Mouse (Mus musculus) fibroblast of lung, adult 2 months (primary cell): Measurements from ENCODE around the gene Cep57l1.

ENCODE experiments used
- DNase-seq: peaks from one replicate; pipeline ENCODE4 v3.0.0-alpha.2; 2011; ENCODE audit warnings: low read depth

Gene Cep57l1

DNA sequence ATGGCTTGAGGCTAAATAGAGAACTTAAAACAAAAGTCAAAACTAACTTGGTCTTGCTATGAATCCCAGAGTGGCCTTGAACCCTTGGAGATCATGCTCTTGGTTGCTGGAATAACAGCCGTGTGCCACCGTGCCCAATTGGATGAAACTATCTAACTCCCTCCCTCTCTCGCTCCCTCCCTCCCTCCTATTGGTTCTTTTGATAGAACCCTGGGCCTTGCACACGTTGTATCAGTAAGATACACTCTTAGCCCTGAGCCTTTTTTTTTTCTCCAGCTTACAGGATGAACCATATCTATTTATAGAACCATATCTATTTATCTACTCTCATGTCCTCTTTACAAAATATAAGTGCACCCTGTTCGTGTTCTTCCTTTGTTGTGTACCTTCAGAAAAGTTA, 6.8 kb upstream of the Cep57l1 start:
- no peak for DNase-seq

DNA sequence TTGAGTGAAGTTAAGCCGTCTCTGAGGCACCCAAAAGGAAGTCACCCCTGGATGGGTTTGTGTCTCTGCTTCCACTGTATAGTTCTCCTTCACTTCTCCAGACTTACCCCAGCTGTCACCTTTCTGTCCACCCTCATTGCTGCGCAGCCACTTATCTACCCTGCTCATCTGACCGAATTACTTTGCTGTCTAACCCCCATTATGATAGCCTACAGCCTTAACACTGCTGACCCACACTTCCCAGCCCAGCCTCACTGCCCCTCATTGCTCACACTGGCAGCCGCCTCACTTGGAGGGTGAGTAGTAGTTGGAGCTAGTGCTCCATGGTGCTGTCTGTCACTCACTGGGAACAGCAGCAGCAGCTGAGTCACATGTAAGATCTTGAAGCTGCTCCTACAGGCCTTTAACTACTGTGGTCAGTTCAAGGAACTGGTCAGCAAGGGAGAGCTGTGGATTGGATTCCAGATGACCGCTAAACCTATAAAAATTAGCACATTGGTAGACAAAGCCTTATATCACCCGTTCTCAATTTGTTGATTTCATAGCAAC, 4.7 kb upstream of the Cep57l1 start:
- DNase-seq: no peak

DNA sequence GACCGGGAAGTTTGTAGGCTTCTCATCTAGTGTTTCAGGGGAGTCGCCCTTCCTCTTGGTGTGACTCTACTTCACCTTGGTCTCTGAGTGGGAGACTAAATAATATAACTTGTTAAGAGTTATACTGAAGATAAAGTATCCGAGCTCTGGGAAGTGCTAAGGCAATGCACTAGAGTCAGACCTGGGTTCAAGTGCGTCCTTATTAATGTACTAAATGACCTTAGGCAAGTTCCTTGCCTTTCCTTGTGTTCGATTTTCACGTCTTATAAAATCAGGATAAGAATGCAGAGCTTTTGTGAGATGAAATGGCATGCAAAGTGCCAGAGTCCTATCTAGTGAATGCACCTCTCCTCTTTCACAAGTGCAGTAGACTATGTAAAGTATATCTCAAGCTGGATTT, 2.9 kb upstream of the Cep57l1 start:
- no peak for DNase-seq

DNA sequence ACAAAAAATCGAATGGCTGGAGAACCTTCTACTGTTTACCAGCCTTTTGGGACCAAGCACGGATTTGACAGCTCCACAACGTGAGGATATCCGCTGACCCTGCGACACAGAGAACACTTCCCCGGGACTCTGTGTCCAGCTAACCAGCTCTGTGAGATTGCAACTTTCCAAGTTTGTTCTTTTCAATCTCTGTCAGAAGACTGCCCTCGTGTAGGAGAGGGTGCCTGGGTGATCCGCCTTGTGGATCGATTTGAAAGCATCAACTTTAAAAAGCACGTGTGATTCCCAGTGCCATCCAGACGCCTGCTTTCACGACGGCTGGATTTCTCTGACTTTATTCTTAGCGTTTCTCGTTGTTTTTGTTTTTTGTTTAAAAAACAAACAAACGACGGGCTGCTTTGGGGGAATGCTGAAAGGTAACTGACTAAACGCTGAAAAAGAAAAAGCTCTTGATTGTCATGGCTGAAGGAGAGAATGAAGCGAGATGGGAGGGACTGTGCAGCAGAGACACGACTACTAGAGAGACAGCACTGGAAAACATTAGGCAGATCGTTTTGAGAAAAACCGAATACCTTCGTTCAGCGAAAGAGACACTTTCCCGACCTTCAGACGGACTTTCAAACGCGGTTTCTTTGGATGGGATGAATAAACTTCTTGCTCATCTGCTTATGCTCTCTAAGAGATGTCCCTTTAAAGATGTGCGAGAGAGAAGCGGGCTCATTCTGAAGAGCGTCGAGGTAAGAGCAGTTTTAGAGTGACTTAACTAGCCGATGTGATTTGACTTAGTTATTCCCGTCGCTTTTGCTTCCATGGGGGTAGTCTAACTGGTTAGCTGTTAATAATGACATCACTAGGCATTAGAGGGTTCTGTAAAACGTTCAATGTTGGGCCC, 1.1 kb upstream of the Cep57l1 start:
- peak; percentile 71 for DNase-seq

DNA sequence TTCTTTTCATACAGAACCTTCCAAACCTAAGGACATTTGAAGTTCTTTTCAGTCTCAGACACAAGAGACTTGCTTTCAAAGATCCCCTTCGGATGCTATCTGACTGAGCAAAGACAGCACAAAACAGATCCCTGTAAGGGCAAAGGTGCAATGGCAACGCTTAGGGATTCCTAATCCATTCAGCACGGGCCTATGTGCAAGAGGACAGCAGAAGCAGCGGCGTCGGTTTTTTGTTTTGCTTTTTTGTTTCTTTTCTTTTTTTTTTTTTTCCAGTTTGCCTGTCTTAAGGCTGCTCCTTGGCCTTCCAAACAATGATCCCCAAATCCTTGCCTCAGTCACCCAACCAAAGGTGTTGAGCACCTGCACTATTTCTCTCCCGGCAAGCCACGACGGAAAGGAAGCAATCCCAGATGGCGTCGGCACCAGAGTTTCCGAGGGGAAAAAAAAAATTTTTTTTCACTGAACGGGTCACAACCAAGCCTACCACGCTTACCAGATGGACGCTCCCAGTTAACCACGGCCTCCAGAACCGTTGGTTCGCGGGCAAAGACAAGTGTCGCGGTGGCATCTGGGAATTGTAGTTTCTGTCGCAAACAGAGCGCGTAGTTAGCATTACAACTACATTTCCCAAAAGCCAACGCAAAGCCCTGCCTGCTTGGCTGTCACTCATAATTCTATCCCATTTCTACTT, 446 bp downstream of the Cep57l1 start:
- DNase-seq: peak; percentile 80

GRCm38 (mm10) chr10:41805729-41806355, 3.8 kb downstream of the Cep57l1 start:
- no peak for DNase-seq

DNA sequence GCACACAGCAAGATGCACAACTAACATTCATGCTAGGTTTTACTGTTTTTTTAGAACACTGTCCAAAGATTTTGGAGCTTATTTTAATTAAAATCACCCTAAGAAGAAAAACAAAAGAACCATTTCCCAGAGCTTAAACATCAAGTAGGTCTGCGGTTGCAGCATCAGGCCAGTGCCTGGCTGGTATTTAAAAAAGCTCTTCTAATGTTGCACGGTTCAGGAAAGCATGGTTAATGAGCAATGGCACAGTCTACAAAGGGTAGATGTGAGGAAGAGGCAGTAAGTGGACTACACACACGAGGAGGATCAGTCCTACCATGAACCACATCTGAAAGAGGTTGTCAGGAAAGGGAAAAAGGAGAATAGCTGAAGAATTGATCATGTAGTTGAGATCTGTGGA, 5.0 kb downstream of the Cep57l1 start:
- no peak for DNase-seq

GRCm38 (mm10) chr10:41803467-41803866, 6.2 kb downstream of the Cep57l1 start:
- DNase-seq: no peak

DNA sequence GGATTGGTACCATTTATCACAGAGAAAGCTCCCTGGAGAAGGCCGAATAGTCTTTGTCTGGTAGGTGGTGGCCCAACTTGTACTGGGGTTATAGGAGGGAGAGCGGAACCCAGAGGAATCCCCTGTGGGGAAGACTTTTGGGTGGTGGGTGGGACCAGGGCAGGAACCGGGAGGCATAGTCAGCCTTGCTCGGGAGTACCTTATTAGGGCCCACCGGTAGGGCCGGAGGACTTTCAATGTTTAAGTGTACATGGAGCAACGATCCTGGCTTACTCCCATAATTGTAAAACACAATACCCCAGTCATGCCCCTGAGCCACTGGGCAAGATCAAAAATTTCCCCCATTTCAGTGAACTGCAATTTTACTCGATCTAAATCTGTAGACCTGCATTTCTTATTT, 12.4 kb downstream of the Cep57l1 start:
- no peak for DNase-seq

DNA sequence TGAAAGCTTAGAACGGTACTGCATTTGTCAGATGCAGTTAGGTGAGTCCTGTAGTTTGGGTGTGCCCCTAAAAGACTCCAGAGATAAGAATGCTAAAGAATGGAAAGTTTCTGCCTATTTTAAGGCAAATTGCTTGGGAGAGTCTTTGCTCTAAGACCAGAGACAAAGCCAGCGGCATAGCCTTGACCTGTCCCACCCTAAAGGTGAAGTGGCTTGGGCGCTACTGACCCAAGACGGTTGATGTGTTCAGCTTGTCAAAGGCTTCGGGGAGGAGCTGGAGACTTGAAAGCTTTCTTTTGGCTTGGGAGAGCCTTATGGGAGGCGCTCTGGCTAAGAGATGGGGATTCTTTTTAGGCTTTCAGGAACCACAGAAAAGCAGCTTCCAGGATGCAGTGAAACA, 17.3 kb downstream of the Cep57l1 start:
- DNase-seq: no peak

GRCm38 (mm10) chr10:41767254-41767653, 42.4 kb downstream of the Cep57l1 start:
- DNase-seq: no peak

- DNase-seq: no peak
Measured at GRCm38 (mm10) chr10:41766280-41766679, 43.4 kb downstream of the Cep57l1 start.

DNA sequence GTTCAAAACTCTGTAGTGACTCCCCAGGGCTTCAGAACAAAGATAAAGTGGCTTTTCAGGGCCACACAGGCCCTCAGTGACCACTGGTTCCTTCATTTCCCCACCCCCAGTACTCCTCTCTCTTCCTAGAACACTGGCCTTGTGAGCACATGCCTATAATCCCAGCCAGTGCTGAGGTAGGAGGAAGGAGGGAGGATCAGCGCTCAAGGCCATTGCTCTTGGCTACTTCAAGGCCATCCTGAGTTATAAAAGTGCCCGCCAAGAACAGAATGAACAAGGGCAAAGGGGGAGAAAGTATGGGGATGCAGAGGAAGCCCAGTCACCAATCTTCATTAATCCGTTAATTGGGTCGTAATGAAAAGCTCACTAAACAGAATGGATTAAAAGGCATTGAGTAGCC, 44.1 kb downstream of the Cep57l1 start:
- no peak for DNase-seq

DNA sequence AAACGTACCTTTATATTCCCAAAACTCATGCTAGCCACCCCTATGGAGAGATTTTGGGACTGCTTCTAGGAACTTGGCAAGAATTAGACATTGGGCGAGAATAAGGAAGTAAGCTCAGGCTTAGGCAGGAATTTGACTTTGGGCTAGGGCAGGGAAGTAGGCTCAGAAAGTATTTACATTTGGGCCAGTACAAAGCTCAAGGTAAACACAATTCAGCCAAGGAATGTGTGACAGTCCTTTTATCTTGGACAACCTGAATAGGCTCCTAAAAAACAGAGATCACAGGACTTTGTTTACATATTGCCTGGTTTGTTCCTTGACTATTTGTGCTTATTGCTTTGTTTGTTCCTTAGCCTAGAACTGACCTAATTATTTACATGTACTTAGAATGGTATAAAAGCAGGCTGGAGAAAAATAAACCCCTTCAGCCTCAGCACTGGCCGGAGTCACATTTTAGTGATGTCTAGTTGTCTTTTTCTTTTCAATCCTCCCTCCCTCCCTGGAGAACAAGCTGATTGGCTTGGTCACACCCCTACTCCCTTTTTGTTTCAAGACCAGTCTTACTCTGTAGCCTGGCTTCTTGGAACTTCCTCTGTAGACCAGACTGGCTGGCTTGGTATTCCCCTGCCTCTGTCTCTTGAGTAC, 45.8 kb downstream of the Cep57l1 start:
- no peak for DNase-seq

GRCm38 (mm10) chr10:41760866-41761265, 48.8 kb downstream of the Cep57l1 start:
- no peak for DNase-seq

GRCm38 (mm10) chr10:41758041-41758440, 51.6 kb downstream of the Cep57l1 start:
- no peak for DNase-seq

GRCm38 (mm10) chr10:41757226-41757625, 52.4 kb downstream of the Cep57l1 start:
- no peak for DNase-seq

DNA sequence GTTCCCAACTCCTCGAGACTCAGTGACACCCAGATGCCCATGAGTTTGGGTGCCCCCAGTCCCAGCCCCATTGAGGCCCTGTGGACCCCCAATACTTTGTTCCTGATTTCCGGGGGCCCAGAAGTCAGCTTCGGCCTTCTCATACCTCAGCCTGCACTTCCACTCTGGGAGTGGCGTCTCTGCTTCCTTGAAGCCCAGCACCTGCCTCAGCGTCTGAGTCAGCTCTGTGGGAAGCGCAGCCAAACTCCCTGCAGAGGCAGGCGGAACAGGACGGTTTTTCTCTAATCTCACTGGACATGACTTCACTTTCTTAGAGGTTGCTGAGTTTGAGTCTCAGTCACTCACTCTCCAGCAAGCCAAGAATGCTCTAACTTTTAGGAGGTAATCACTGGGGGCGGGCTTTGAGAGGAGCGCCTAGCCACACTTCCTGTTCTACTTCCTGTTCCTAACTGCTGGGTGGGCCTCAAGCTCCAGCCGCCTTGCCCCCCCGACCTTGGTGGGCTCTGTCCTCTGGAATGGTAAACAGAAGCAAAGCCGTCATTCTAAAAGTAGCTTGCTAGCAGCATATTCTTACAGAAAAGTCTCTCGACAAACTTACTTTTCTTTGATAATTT, 57.7 kb downstream of the Cep57l1 start:
- DNase-seq: no peak

GRCm38 (mm10) chr10:41749306-41749705, 60.4 kb downstream of the Cep57l1 start:
- no peak for DNase-seq

- DNase-seq: no peak
Measured at GRCm38 (mm10) chr10:41746554-41746953, 63.1 kb downstream of the Cep57l1 start.

- DNase-seq: no peak
Measured at GRCm38 (mm10) chr10:41744006-41744405, 65.7 kb downstream of the Cep57l1 start.

GRCm38 (mm10) chr10:41740221-41740620, 69.5 kb downstream of the Cep57l1 start:
- DNase-seq: no peak
